10 mouse cellular contexts compared by ENCODE assay signal in the genomic region with DNA sequence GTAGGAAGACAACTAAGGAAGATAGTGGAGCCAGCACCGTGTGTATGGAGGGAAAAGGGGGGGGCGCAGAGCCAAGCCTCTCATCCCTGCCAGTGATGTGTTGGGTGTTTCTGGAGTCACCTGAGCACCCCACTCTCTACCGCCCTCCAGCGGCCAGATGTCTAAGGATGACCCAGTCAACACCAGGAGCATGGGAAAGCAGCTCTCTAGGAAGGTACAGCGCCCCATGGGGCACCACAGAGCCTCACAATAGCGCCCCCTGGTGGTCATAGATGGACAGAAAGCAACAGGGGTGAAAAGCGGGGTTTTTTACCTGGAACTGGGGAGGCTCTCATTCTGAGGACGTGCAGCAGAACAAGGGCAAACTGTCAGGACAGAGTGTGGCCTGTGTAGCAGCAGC. TPM values are rescaled to one million over a fixed set of nuclear protein-coding genes. Genes with fewer than 3 reads are reported as not detected.
DNase-seq lines count a peak whose midpoint lies in the region; ATAC-seq and TF ChIP-seq lines count a peak whose summit lies in the region.
"Had no signal": no experiment of that assay in that cellular context is flagged by ENCODE, and none has a peak within 500 bp of the region (broad histone marks: within the 10 kb centered on the region; RNA-seq: fewer than 3 reads in every experiment).

No protein-coding gene starts in this region.

- TF ChIP-seq EP300 in ES-Bruce4 (IDR thresholded peaks at IDR 0.05; ENCODE audit: insufficient read depth, low read depth, low read length) = no peak
- TF ChIP-seq EP300 in stomach, postnatal 0 days (optimal IDR thresholded peaks at IDR 0.05) = no peak

- 36% methylated on average over 8 of the region's 8 CpGs for WGBS in kidney, embryonic 16.5 days
- WGBS in intestine, embryonic 16.5 days = 38% methylated on average over 8 of the region's 8 CpGs
- 36% methylated on average over 8 of the region's 8 CpGs for WGBS in stomach, postnatal 0 days

- H3K4me3 ChIP-seq in kidney, embryonic 16.5 days (ENCODE audit: low read length) = no peak overlapping the region
- H3K4me3 ChIP-seq in ES-Bruce4 (ENCODE audit: low read depth, low read length) = no peak overlapping the region
- no peak overlapping the region for H3K4me3 ChIP-seq in intestine, embryonic 16.5 days (ENCODE audit: low read length)
- no peak overlapping the region for H3K4me3 ChIP-seq in stomach, postnatal 0 days (ENCODE audit: low read depth, low read length)
- H3K4me3 ChIP-seq: embryonic facial prominence, embryonic 15.5 days; limb, embryonic 15.5 days had no signal

- H3K27me3 ChIP-seq in kidney, embryonic 16.5 days (ENCODE audit: insufficient read depth, low read length) = no peaks in the 10 kb centered on the region
- H3K27me3 ChIP-seq in ES-Bruce4 (ENCODE audit: control insufficient read depth, insufficient read depth, low read length, poor library complexity, severe bottlenecking) = no peaks in the 10 kb centered on the region
- H3K27me3 ChIP-seq in intestine, embryonic 16.5 days (replicated peaks; ENCODE audit: control insufficient read depth, insufficient read depth, low read length) = no peaks in the 10 kb centered on the region
- no peaks in the 10 kb centered on the region for H3K27me3 ChIP-seq in stomach, postnatal 0 days (ENCODE audit: control insufficient read depth, insufficient read depth, low read length)
- H3K27me3 ChIP-seq: embryonic facial prominence, embryonic 15.5 days; limb, embryonic 15.5 days had no signal

- DNase-seq in kidney, adult 18-20 months = peak; percentile 42
- peak; percentile 29 to 47 for DNase-seq in adrenal gland, postnatal 4 days (ENCODE audit: low spot score in 2 of 2)
- peak; percentile 81 for DNase-seq in lung, postnatal 10 days
- peak; percentile 84 for DNase-seq in stomach, postnatal 0 days (ENCODE audit: low spot score)
- DNase-seq in right cerebral cortex, adult 2 months (ENCODE audit: low spot score in 2 of 2) = no peak

- no peaks in the 10 kb centered on the region for H3K36me3 ChIP-seq in kidney, embryonic 16.5 days (ENCODE audit: insufficient read depth, low read length)
- no peaks in the 10 kb centered on the region for H3K36me3 ChIP-seq in ES-Bruce4 (ENCODE audit: control insufficient read depth, insufficient read depth, low read length, poor library complexity, severe bottlenecking)
- no peaks in the 10 kb centered on the region for H3K36me3 ChIP-seq in intestine, embryonic 16.5 days (ENCODE audit: control insufficient read depth, insufficient read depth, low read length)
- no peaks in the 10 kb centered on the region for H3K36me3 ChIP-seq in stomach, postnatal 0 days (ENCODE audit: control insufficient read depth, insufficient read depth, low read length)
- H3K36me3 ChIP-seq: embryonic facial prominence, embryonic 15.5 days; limb, embryonic 15.5 days had no signal

- H3K27ac ChIP-seq in kidney, embryonic 16.5 days (ENCODE audit: low read length) = no peak overlapping the region
- no peak overlapping the region for H3K27ac ChIP-seq in ES-Bruce4 (ENCODE audit: insufficient read depth, low read length)
- no peak overlapping the region for H3K27ac ChIP-seq in intestine, embryonic 16.5 days (ENCODE audit: low read length)
- no peak overlapping the region for H3K27ac ChIP-seq in stomach, postnatal 0 days (replicated peaks)
- H3K27ac ChIP-seq: embryonic facial prominence, embryonic 15.5 days; limb, embryonic 15.5 days had no signal

- no peak overlapping the region for H3K9ac ChIP-seq in kidney, embryonic 16.5 days (replicated peaks; ENCODE audit: low read length)
- no peak overlapping the region for H3K9ac ChIP-seq in ES-Bruce4 (ENCODE audit: low read depth, poor library complexity, severe bottlenecking)
- H3K9ac ChIP-seq in intestine, embryonic 16.5 days (ENCODE audit: low read depth, low read length) = no peak overlapping the region
- H3K9ac ChIP-seq in stomach, postnatal 0 days (ENCODE audit: low read length) = no peak overlapping the region
- H3K9ac ChIP-seq: embryonic facial prominence, embryonic 15.5 days; limb, embryonic 15.5 days had no signal

- H3K4me1 ChIP-seq in kidney, embryonic 16.5 days (ENCODE audit: insufficient read depth, low read length) = no peaks in the 10 kb centered on the region
- H3K4me1 ChIP-seq in ES-Bruce4 (ENCODE audit: control insufficient read depth, insufficient read depth, low read length) = no peaks in the 10 kb centered on the region
- no peaks in the 10 kb centered on the region for H3K4me1 ChIP-seq in intestine, embryonic 16.5 days (ENCODE audit: control insufficient read depth, insufficient read depth, low read length)
- H3K4me1 ChIP-seq in stomach, postnatal 0 days (replicated peaks; ENCODE audit: control insufficient read depth, insufficient read depth) = no peaks in the 10 kb centered on the region

- TF ChIP-seq POLR2A in ES-Bruce4 (IDR thresholded peaks at IDR 0.05; ENCODE audit: insufficient read depth, low read length) = no peak

- ATAC-seq in kidney, embryonic 16.5 days (ENCODE audit: low FRiP score, low TSS enrichment) = no peak
- ATAC-seq in intestine, embryonic 16.5 days = peak; percentile 34; the same call in 1 of the 2 replicates
- peak; percentile 65 for ATAC-seq in stomach, postnatal 0 days (ENCODE audit: low FRiP score, low TSS enrichment)

- H3K4me2 ChIP-seq in kidney, embryonic 16.5 days (replicated peaks; ENCODE audit: low read depth, low read length) = no peak overlapping the region
- no peak overlapping the region for H3K4me2 ChIP-seq in intestine, embryonic 16.5 days (ENCODE audit: low read depth, low read length)
- H3K4me2 ChIP-seq in stomach, postnatal 0 days (replicated peaks; ENCODE audit: low read depth) = no peak overlapping the region
- H3K4me2 ChIP-seq: embryonic facial prominence, embryonic 15.5 days; limb, embryonic 15.5 days had no signal

- no peaks in the 10 kb centered on the region for H3K9me3 ChIP-seq in kidney, embryonic 16.5 days (ENCODE audit: low read length)
- no peaks in the 10 kb centered on the region for H3K9me3 ChIP-seq in ES-Bruce4 (replicated peaks; ENCODE audit: control insufficient read depth, insufficient read depth, low read length, poor library complexity, severe bottlenecking)
- no peaks in the 10 kb centered on the region for H3K9me3 ChIP-seq in intestine, embryonic 16.5 days (ENCODE audit: control insufficient read depth, low read length)
- H3K9me3 ChIP-seq in stomach, postnatal 0 days (ENCODE audit: control insufficient read depth, low read length) = no peaks in the 10 kb centered on the region
- H3K9me3 ChIP-seq: embryonic facial prominence, embryonic 15.5 days; limb, embryonic 15.5 days had no signal

- TF ChIP-seq CTCF in ES-Bruce4 (IDR thresholded peaks at IDR 0.05; ENCODE audit: low read depth, low read length) = peak; percentile 86
- TF ChIP-seq CTCF in stomach, postnatal 0 days (IDR thresholded peaks at IDR 0.05; ENCODE audit: low read depth) = peak; percentile 85

RNA-seq across cellular contexts. Expression of gene Nenf, which starts 29.2 kb away (rescaled TPM):
- polyA plus RNA-seq in kidney, embryonic 16.5 days (2015; fragmentation: Nextera tagmentation; extraction: Ambion mirVana) = 86.7 and 92.6 TPM in 2 replicates
- polyA plus RNA-seq in ES-Bruce4 (2011; ENCODE audit: insufficient read depth, insufficient read length, low read depth, missing spikeins) = 19.9 and 20.2 TPM in 2 replicates
- 100 to 1,000 TPM; 127 to 129 TPM for total RNA-seq in adrenal gland, postnatal 4 days (2021)
- polyA plus RNA-seq in intestine, embryonic 16.5 days (2015; fragmentation: Nextera tagmentation; extraction: Ambion mirVana) = 83.3 and 88.7 TPM in 2 replicates
- polyA plus RNA-seq in stomach, postnatal 0 days (2015; fragmentation: Nextera tagmentation; extraction: Ambion mirVana) = 117 and 120 TPM in 2 replicates

RNA-seq across cellular contexts. Expression of gene Tmem206, which starts 37.0 kb away (rescaled TPM):
- polyA plus RNA-seq in kidney, embryonic 16.5 days (2015; fragmentation: Nextera tagmentation; extraction: Ambion mirVana) = 26.4 TPM in 2 replicates
- 7.9 and 10.1 TPM in 2 replicates for polyA plus RNA-seq in ES-Bruce4 (2011; ENCODE audit: insufficient read depth, insufficient read length, low read depth, missing spikeins)
- total RNA-seq in adrenal gland, postnatal 4 days (2021) = 10 to 100 TPM in 1 of 2 experiments, 1 to 10 TPM in 1; 8.0 to 10.4 TPM
- polyA plus RNA-seq in intestine, embryonic 16.5 days (2015; fragmentation: Nextera tagmentation; extraction: Ambion mirVana) = 18.2 and 19.3 TPM in 2 replicates
- polyA plus RNA-seq in stomach, postnatal 0 days (2015; fragmentation: Nextera tagmentation; extraction: Ambion mirVana) = 6.7 and 6.8 TPM in 2 replicates

Comparison
In these comparisons a context has a peak if more than half of its experiments do, and no peak if none do; other contexts are left out.
1. DNase-seq: peak in kidney, adult 18-20 months (single experiment), adrenal gland, postnatal 4 days (2 of 2), lung, postnatal 10 days (single experiment) and stomach, postnatal 0 days (single experiment); none in right cerebral cortex, adult 2 months (0 of 2).